Mouse (Mus musculus): ENCODE results near the gene Utrn. TPM values are rescaled to one million over a fixed set of nuclear protein-coding genes. Genes with fewer than 3 reads are reported as not detected.

Gene Utrn
- total and polyA plus RNA-seq, 3 experiments = 18.8 to 68.1 (median 61.8) TPM

DNA sequence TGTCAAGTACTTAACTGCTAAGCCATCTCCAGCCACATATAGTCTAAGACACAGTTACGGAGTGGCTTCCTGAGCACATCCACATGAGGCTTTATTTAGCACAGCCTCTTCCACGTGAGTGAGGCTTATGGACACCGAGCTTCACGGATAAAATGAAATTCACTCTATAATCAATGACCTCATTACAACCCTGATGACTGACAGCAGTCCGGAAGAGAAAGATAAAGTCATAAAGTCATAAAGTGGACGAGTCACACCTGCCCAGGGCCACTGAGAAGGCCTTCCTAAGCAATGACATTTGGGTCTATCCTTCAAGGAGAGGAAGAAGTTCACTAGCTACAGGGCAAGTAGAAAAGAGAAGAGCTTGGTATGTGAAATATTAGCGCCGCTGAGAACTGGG is 7.1 kb downstream of the Utrn start:
- Histone ChIP-seq H3K4me3 (no peak overlapping the region), H3K4me1 (ENCODE audit: control insufficient read depth, insufficient read depth, low read length) (peaks cover 3% of the 10 kb centered on the region), H3K36me3 (ENCODE audit: control insufficient read depth, insufficient read depth, low read length) (peaks cover 14% of the 10 kb centered on the region), H3K9ac (ENCODE audit: low read depth, low read length) (no peak overlapping the region), H3K27ac (no peak overlapping the region), H3K79me2 (replicated peaks; ENCODE audit: control insufficient read depth, insufficient read depth, low read length) (0 out of 2 replicates have a peak, but pooled peaks cover 3% of the 10 kb centered on the region), H3K27me3 (ENCODE audit: control insufficient read depth, insufficient read depth, low read length) (no peaks in the 10 kb centered on the region)
- WGBS = 62% methylated on average over 8 of the region's 8 CpGs
- DNase-seq = no peak
- TF ChIP-seq POLR2A (IDR thresholded peaks at IDR 0.05; ENCODE audit: insufficient read depth, low read depth, low read length) (no peak), EP300 (IDR thresholded peaks at IDR 0.05; ENCODE audit: insufficient read depth, low read depth, low read length) (no peak), CTCF (IDR thresholded peaks at IDR 0.05) (no peak)
- intact Hi-C loops (cut with DNase I) = no loop called here

DNA sequence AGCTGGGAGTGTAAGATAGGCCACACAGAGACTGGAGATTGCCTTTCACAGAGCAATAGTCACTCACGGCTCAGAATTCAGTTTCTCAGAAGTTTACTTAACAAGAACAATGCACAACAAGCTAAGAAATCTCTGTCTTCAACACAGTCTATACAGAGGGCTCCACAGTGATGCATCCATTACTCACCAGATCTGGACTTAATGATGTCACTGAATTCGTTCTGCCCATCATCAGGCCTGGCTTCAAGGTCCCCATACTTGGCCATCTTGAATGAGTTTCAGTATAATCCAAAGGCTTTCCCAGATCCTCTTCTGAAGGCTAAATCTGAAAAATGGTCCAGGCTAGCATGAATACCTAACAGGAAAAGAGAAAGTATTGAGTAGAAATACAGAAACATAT is 7.8 kb downstream of the Utrn start:
- H3K27ac ChIP-seq = no peak overlapping the region
- H3K27me3 ChIP-seq (ENCODE audit: control insufficient read depth, insufficient read depth, low read length) = no peaks in the 10 kb centered on the region
- H3K9ac ChIP-seq (ENCODE audit: low read depth, low read length) = no peak overlapping the region
- no peak for DNase-seq
- WGBS = 85% methylated on average over 2 of the region's 2 CpGs
- H3K4me1 ChIP-seq (ENCODE audit: control insufficient read depth, insufficient read depth, low read length) = no peaks in the 10 kb centered on the region; the same call in 1 of the 2 replicates
- H3K79me2 ChIP-seq (replicated peaks; ENCODE audit: control insufficient read depth, insufficient read depth, low read length) = 0 out of 2 replicates have a peak, but pooled peaks cover 3% of the 10 kb centered on the region
- no peak overlapping the region for H3K4me3 ChIP-seq
- intact Hi-C loops (cut with DNase I) = no loop called here
- TF ChIP-seq POLR2A (IDR thresholded peaks at IDR 0.05; ENCODE audit: insufficient read depth, low read depth, low read length) (no peak), CTCF (IDR thresholded peaks at IDR 0.05) (no peak)
- H3K36me3 ChIP-seq (ENCODE audit: control insufficient read depth, insufficient read depth, low read length) = peaks cover 14% of the 10 kb centered on the region

- no peak for TF ChIP-seq POLR2A (IDR thresholded peaks at IDR 0.05; ENCODE audit: insufficient read depth, low read depth, low read length)
- TF ChIP-seq CTCF (IDR thresholded peaks at IDR 0.05) = no peak
- no peak for TF ChIP-seq EP300 (IDR thresholded peaks at IDR 0.05; ENCODE audit: insufficient read depth, low read depth, low read length)
- Histone ChIP-seq H3K4me3 (no peak overlapping the region), H3K79me2 (replicated peaks; ENCODE audit: control insufficient read depth, insufficient read depth, low read length) (0 out of 2 replicates have a peak, but pooled peaks cover 3% of the 10 kb centered on the region), H3K9ac (ENCODE audit: low read depth, low read length) (no peak overlapping the region), H3K27ac (no peak overlapping the region), H3K36me3 (ENCODE audit: control insufficient read depth, insufficient read depth, low read length) (peaks cover 14% of the 10 kb centered on the region), H3K27me3 (ENCODE audit: control insufficient read depth, insufficient read depth, low read length) (no peaks in the 10 kb centered on the region), H3K4me1 (ENCODE audit: control insufficient read depth, insufficient read depth, low read length) (no peaks in the 10 kb centered on the region; the same call in 1 of the 2 replicates)
- intact Hi-C loops (cut with DNase I) = no loop called here
- DNase-seq = no peak
- WGBS = 75% methylated on average over 4 of the region's 4 CpGs
These were observed 8.4 kb downstream of the Utrn start for GRCm38 (mm10) chr10:12860765-12861164.

DNA sequence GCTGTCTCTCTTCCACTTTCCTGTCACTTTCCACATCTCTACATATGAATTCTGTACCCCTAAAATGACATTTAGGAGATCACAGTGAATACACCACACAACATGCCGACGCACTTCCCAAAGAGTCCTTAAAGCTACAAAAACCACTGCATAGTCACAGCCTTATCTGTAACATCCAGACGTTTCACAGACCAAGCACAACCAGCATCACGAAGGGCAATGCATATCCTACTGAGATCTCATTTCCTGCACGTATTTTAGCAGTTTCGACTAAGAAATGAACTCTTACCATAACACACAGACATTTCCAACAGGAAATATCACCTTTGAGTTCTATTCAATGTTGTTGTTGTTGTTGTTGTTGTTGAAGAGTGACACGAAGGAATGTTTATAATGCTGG is 8.8 kb downstream of the Utrn start:
- no peak for TF ChIP-seq EP300 (IDR thresholded peaks at IDR 0.05; ENCODE audit: insufficient read depth, low read depth, low read length)
- no peak for TF ChIP-seq POLR2A (IDR thresholded peaks at IDR 0.05; ENCODE audit: insufficient read depth, low read depth, low read length)
- no peak for TF ChIP-seq CTCF (IDR thresholded peaks at IDR 0.05)
- Histone ChIP-seq H3K9ac (ENCODE audit: low read depth, low read length) (no peak overlapping the region), H3K27me3 (ENCODE audit: control insufficient read depth, insufficient read depth, low read length) (no peaks in the 10 kb centered on the region), H3K36me3 (ENCODE audit: control insufficient read depth, insufficient read depth, low read length) (peaks cover 14% of the 10 kb centered on the region), H3K79me2 (replicated peaks; ENCODE audit: control insufficient read depth, insufficient read depth, low read length) (0 out of 2 replicates have a peak, but pooled peaks cover 3% of the 10 kb centered on the region), H3K27ac (no peak overlapping the region), H3K4me3 (no peak overlapping the region), H3K4me1 (ENCODE audit: control insufficient read depth, insufficient read depth, low read length) (no peaks in the 10 kb centered on the region; the same call in 1 of the 2 replicates)
- intact Hi-C loops (cut with DNase I) = no loop called here
- 60% methylated on average over 7 of the region's 7 CpGs for WGBS
- no peak for DNase-seq

DNA sequence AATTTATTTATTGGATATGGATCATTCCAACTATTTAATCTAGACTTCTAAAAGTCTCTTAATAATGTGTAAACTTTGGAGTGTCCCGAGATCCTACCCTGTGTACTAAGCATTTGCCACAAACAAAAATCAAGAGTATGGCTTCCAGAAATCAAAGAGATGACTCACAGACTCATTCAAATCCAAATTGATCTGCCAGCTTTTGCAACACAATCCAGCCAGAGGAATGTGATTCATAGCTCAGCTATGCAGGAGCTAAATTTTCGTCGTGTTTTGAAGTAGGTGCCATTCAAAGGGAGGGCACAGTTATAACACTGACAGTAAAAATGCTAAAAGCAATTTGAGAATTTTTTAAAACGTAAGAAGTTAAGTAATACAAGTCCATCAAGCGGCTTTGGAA is 11.1 kb downstream of the Utrn start:
- H3K27ac ChIP-seq = no peak overlapping the region
- 0 out of 2 replicates have a peak, but pooled peaks cover 3% of the 10 kb centered on the region for H3K79me2 ChIP-seq (replicated peaks; ENCODE audit: control insufficient read depth, insufficient read depth, low read length)
- H3K9ac ChIP-seq (ENCODE audit: low read depth, low read length) = no peak overlapping the region
- intact Hi-C loops (cut with DNase I) = no loop called here
- peaks cover 14% of the 10 kb centered on the region for H3K36me3 ChIP-seq (ENCODE audit: control insufficient read depth, insufficient read depth, low read length)
- H3K27me3 ChIP-seq (ENCODE audit: control insufficient read depth, insufficient read depth, low read length) = no peaks in the 10 kb centered on the region
- 46% methylated on average over 5 of the region's 5 CpGs for WGBS
- H3K4me1 ChIP-seq (ENCODE audit: control insufficient read depth, insufficient read depth, low read length) = peaks cover 6% of the 10 kb centered on the region
- no peak for DNase-seq
- TF ChIP-seq POLR2A (IDR thresholded peaks at IDR 0.05; ENCODE audit: insufficient read depth, low read depth, low read length) (no peak), CTCF (IDR thresholded peaks at IDR 0.05) (no peak), EP300 (IDR thresholded peaks at IDR 0.05; ENCODE audit: insufficient read depth, low read depth, low read length) (no peak)
- no peak overlapping the region for H3K4me3 ChIP-seq

DNA sequence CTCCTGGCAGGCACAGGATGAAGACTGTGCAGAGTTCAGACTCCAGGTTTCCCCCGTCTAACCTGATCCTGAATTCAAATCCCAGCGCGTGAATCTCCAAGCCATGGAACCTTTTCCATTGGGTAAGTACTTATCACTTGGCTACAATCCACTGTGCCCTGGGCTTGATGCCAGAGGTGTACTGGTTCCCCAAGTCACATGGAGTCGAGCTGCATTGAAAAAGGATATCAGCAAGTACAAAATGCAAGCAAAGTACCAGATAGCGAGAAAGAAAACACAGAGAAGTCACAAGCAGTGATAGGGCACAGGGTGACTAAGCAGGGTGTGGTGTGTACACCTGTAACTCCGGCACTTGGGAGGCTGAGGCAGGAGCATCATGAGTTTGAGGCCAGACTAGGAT is 14.9 kb downstream of the Utrn start:
- intact Hi-C loops (cut with DNase I) = no loop called here
- Histone ChIP-seq H3K9ac (ENCODE audit: low read depth, low read length) (no peak overlapping the region), H3K27me3 (ENCODE audit: control insufficient read depth, insufficient read depth, low read length) (no peaks in the 10 kb centered on the region), H3K27ac (peak overlapping the region; percentile 49), H3K4me3 (no peak overlapping the region), H3K79me2 (replicated peaks; ENCODE audit: control insufficient read depth, insufficient read depth, low read length) (no peaks in the 10 kb centered on the region), H3K4me1 (ENCODE audit: control insufficient read depth, insufficient read depth, low read length) (peaks cover 12% of the 10 kb centered on the region), H3K36me3 (ENCODE audit: control insufficient read depth, insufficient read depth, low read length) (peaks cover 4% of the 10 kb centered on the region; the same call in 1 of the 2 replicates)
- TF ChIP-seq EP300 (IDR thresholded peaks at IDR 0.05; ENCODE audit: insufficient read depth, low read depth, low read length) (no peak), POLR2A (IDR thresholded peaks at IDR 0.05; ENCODE audit: insufficient read depth, low read depth, low read length) (no peak), CTCF (IDR thresholded peaks at IDR 0.05) (no peak)
- WGBS = 38% methylated on average over 6 of the region's 6 CpGs
- peak; percentile 65 to 68 for DNase-seq
